Mouse (Mus musculus) retina, embryonic 14.5 days (tissue): ENCODE measurements around the gene Fam163b.

Experiments used
- DNase-seq: peaks from one replicate; pipeline ENCODE4 v3.0.0-alpha.2; 2015; ENCODE audit warnings: low spot score

Gene Fam163b

DNA sequence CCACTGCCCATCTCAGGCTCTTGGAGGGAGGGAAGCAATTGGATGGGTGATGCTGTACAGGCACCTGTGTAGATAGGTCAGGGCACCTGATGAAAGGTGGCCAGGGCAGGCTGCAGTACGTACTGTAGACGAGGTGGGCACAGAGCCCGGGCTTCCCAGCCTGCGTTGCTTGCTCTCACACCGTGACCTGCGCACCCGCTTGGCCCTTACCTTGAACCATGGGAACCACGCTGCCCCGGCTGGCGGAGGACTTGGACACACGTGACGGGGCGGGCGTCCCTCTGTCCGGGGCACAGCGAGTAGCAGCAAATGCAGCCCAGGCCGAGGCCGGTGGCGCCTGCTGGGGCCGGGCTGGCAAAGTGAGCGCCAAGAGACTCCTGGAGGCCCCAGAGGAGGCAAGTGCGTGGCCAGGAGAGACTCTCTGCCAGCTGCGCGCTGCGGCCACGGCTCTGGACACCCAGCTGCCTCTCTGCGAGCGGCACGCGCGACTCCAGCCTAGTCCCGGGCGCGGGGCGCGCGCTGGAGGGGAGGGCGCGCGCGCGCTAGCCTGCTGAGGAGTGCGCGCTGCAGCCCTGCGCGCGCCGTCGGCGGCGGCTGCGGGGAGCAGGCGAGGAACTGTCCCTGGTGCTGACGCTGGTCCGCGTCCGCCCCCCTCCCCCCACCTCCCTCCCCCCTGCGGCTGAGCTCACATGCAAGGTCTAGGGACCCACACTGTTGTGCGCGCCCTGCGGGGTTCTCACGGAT is at the start of gene Fam163b:
Gene Fam163b (minus strand): TSS at position 542 of the 744 bp plus-strand sequence.
- DNase-seq: peak; percentile 74

DNA sequence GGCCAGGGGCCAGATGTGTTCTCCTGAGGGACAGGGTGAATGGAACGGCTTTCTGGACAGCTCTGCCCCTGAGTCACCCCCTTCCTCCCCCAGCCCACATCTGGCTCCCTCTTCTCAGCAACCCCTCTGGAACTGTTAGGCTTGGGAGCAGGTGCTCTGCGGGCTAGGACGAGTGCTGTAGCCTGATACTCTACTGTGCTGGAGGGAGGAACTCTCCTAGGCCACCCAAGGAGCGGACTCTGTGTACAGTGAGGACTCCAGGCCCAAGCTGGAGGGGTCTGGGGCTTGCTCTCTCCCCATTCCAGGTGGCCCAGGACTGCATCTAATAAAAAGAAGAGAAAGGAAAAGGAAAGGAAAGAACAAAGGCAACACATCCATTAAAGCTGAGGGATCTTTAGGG is 47.7 kb upstream of the Fam163b start:
- DNase-seq: no peak

DNA sequence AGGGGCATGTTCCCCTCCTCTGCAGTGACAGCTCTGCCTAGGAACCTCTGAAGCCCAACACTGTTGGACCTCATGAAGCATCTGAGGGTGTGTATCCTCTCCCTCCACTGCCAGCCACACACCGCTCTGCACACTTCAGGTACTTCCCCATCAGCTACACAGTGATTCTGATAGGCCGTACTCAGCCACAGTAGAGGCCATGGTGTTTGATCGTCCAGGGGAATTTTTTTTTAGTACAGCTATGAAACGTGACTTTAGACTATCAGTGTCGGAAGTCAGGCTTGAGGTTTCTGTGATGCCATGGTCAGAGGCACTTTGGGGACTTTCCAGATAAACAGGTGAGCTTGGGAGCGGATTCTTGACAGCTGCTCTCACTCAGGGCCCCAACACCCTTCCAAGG is 45.2 kb upstream of the Fam163b start:
- no peak for DNase-seq

DNA sequence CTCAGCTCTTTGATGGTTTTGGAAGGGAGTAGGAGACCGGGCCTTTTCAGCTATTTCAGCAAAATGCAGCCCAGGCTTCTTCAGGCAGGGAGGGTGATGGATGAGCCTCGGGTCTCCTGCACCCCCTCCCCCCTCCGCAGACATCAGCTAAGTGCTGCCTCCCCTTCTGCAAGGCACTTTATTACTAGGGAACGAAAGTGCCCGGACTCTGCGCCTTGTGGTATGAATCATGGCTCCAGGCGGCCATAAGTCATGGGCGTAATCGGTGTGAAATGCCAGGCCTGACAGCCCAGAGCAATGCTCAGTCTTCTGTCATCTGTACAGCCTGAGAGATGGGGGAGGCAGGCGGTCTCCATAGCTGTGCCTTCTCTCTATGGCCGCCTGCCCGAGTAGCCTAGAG is 41.4 kb upstream of the Fam163b start:
- DNase-seq: no peak

DNA sequence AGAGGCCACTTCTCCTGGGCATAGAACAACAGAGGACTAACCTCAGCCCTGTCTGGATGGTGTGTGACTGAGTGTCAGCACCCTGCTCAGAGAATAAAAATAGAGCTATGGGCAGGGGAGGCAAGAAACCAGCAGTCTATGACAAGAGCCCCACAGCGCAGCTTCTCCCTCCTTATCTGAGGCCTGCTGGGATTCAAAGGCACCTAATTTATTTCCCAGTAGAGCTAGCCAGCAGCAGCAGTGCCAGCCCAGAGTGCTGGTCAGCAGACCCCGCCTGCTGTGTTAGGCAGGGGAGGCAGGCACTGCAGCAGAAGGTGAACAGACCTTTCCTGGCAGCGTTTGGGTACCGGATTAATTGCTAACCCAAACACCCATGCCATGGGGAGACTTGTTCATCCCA is 39.6 kb upstream of the Fam163b start:
- no peak for DNase-seq

DNA sequence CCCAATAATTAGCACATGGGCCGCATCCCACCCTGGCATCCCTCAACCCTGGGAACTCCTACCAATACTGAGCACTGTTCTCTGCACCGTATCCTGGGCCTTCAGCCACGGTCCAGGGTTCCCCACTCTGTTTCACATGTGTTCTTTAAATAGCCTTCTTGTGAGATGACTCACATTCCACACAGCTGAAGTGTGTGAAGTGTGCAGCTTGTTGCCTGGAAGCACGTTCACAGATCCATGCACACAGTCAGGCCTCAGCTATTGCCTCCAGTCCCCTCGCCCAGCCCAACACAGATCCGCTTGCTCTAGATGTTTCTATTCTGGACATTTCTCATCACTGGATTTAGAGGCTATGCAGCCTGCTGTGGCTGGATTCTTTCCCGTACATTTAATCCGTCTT is 36.8 kb upstream of the Fam163b start:
- no peak for DNase-seq

DNA sequence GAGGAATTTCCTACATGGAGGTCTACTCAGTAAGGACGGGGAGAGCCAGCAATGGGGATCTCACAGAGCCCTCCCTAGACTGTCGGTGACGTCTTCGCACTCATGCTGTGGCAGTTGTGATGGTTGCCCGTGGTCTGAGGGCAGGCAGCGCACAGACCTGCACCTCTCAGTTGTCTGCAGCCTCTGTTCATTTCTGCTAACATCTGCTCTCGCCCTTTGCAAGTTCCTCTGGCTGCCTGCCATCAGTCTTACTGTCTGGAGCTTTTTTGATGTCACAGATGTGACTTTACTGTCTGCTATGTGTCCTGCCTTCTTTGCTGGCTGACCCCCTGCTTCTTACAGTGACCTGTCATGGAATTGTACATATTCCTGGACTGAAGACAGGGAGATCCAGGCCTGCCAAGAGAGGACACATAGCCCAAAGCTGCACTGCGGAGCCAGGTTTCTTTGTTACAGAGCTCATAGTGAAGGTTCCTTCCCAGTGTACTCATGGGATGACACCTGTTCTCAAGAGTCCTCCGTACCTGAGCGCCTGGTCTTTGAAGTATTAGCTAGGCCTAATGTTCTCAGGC is 33.5 kb upstream of the Fam163b start:
- no peak for DNase-seq

DNA sequence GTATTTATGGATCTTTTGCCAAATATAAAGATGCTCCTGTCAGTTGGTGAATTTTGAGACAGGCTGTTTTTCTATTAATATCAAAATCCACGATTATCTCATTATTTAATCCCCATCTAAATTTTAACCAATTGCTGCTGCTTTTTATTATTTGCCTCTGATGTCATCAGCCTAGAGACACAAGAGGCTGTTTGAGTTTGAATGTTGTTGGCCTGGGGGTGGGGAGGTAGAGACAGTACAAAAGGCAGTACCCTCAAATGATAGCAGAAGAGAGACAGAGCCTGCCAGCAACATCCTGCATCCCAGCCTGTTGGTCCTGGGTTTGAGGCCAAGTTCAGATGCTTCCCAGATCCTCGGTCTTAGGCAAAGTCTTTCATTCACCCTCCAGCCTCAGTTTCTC is 32.0 kb upstream of the Fam163b start:
- no peak for DNase-seq

DNA sequence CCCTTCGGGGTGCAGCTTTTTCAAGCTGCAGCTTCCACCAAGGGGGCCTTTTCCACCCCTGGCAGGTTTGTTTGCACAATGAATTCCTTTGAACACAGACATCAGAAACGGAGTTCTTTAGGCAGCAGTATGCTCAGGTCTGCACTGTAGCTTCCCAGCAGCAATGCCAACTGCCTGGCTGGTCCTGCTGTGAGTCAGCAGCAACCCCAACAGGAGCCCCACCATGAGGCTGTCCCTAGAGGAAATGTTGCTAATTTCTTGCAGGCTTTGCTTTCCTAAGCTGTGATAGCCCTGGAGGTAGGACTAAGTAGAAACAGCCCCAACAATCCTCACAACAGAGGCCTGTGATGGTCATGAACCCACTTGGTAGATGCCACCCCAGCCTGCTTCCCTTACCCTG is 24.7 kb upstream of the Fam163b start:
- no peak for DNase-seq

DNA sequence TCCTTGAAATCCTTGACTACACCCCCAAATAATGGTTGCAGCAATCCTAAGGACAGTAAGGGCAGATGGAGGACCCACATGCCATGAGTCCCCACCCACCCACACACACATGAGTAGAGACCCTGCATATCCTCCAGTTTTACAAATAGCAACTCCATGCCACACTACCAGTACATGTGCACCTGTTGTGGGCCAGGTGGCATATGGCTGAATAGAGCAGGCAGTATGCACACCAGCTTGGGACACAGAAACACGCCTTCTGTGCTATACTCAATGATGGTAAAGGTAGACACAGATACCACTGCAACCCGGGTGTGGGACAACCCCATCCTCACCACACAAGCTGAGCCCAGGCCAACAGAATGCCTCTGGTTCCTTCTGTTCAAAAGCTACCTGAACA is 23.8 kb upstream of the Fam163b start:
- DNase-seq: no peak

DNA sequence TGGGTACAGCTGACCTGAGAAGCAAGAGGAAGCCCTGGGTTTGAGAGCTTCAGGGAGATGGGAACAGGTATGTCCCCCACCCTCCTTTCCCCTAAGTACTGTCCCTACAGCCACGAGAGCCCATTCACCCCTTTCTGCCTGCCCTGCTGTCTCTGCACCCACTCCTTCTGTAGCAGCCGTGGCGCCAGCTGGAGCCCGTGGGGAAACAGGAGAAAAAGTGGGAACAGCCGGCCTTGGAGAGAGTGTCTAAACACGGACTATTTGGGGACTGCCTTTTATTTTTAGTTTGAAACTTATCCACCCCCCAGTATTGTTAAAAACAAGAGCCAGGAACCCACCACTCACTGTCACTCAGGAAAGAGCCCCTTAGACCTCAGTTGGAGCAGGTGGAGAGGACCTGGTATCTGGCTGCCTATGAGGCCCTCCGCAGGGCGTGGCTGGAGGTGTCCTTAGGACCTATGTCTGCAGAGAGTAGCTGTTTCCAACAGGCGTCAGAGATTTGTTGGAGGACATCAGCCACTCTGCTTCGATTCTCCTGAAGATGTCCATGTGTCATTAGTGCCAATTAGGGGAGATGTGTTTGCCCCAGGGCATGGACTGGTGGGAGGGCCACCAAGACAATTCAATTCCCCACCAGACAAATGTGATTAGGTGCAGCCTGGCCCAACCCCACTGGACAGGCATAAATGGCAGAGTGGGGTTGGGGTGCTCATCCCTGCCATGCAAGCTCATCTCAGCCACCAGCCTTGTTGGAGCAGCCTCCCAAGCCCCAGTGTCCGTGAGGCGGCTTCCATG is 22.7 kb upstream of the Fam163b start, which contains the start of gene Dbh:
Gene Dbh (plus strand): TSS at position 438 of the 795 bp plus-strand sequence.
- no peak for DNase-seq

DNA sequence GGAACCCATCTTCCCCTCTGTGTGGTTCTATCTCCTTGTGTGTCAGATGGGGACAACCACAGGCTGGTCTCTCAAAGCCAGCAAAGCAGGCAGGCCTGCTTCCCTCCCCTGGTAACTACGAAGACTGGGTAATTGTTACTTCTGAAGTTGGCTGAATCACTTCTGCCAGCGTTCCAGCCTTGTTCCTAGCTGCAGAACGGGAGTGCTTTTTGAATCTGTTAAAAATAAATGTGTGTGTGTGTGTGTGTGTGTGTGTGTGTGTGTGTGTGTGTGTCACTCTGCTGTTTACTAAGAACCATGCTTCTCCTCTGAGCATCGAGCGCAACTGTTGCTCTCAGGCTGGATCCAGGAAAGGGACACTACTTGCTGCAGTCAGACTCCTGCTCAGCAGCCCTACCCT is 21.6 kb upstream of the Fam163b start:
- DNase-seq: no peak

DNA sequence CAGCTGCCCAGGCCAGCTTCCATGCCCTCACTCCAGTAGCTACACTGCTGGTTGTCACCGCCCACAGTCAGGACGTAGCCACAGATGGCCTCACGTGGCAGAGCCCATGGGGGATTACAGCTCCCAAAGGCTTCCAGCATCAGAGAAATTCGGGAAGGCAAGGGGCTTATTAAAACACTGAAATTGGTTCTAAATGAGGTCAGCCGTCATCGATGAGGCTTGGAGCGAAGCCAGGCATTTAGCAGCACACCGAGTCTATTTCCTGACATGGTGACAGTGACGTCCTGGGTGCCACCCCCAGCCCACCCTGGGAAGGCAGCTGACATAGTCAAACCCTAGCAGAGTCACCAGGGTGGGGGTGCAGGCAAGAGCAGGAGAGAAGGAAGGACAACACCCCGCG is 20.4 kb upstream of the Fam163b start:
- peak; percentile 40 for DNase-seq

DNA sequence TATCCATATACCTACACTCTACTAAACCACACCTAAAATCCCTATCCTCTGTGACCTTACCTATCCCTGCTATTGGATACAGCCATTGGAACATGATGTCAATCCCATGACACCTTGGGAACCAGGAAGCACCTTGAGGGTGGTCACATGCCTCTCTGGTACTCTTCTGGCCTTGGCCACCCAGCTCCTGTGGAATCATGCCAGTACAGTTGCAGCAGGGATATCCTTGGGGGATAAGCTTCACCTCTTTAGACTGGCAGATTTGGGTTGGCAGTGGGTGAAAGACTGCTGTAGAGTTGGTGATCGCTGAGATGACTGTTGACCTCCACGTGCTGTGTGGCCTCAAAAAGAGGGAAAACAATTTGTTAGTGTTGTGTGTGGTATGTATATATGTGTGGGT is 19.2 kb upstream of the Fam163b start:
- DNase-seq: no peak

DNA sequence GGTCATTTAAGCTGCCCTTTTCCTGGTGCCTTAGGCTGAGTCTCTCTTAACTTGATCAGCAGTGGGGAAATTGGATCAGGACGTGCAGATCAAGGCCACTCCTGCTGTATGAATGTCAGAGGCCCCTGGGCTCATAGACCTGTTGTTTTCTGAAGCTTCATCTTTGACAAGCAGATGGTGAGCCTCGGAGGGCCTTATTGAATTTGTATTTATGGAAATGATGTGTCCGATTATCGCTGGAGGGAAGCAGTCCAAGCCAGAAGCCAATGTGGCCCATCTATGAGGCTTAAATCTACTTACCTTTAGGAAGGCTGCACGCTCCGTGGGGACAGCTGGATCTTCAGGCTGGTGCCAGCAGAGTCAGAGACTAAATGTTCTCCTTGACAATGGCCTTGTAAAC is 14.3 kb upstream of the Fam163b start:
- DNase-seq: no peak

DNA sequence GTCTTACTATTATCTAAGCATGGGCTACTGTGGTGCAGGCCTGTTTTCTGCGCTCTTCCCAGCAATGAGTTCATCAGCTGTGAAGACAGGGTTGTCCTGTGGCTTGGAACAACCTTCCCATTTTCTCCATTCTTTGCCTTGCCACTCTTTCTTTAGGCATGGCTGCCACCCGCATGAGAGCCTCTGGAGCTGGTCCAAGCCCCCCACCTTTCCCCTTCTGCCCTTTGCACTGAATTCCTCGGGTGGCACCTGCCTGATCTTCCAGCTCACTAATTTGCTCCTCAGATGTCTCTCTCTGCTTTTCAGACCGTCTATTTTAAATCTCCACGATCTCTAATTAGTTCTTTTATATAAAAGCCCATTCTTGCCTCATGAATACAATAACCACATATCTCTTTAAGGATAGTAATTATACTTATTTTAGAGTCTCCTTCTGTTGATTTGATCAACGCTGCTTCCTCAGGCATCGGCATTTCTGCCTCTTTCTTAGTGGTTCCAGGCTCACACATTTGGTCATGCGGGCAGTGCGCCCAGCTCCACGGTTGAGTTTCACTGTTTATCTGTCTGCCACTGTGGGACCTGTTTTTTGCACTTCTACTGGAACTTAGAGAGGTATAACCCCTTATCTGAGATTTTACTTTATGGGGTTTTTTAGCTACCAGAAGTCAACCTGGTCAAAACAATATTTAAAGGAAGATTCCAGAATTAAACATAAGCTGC is 12.3 kb upstream of the Fam163b start:
- no peak for DNase-seq

DNA sequence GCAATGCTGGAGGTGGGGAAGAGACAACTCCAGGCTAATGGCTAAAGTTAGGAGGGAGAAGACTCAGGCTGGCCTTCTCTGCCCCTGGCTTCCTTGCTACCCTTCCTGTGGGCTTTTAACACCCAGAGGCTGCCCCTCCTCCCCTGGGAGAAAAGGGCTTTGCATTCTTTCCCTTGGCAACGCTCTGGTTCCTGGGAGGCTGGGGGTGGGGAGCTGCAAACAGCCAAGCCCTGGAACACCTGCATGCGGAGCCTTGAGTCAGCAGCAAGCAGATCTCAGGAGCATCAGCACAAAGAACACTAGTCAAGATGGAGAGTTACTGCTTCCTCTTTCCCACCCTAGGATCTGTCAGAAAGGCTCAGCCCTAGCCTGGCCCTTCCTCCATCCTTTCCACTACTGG is 7.2 kb upstream of the Fam163b start:
- no peak for DNase-seq

DNA sequence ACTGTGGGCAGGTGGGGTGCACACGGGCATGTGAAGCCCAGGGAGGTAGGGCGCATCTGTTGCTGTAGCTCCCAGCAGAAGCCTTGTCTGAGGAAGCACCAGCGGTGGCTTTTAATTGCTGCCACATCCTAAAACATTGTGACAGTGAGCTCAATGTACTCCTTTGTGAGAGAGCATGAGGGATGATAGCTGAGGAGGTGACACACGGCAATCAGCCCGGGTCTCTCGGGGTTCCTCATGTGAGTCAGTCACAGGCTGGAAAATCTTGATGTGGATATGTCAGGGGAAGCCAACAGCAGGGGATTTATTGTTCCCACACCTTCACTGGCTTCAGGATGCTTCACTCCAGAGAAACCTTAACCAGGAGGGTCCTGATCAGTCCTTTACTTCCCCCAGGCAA is 4.5 kb upstream of the Fam163b start:
- DNase-seq: no peak

DNA sequence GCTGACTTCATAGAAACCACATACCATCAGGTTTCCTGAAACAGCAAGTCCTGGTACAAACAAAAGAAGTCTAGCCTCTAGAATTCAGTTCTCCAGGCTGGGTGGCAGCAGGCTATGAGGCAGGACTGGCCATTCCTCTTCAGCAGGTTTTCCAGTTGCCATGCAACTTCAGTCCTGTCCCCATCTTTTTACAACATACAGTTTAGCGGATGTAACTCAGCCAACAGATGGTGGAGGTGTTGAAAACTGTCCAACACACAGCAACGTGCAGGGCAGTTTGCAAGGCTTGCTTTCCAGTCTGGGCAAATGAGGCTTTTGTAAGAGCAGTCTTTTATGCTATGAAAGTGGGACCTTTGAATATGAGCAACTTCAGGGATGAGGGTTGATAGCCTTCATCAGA is 2.7 kb upstream of the Fam163b start:
- no peak for DNase-seq

DNA sequence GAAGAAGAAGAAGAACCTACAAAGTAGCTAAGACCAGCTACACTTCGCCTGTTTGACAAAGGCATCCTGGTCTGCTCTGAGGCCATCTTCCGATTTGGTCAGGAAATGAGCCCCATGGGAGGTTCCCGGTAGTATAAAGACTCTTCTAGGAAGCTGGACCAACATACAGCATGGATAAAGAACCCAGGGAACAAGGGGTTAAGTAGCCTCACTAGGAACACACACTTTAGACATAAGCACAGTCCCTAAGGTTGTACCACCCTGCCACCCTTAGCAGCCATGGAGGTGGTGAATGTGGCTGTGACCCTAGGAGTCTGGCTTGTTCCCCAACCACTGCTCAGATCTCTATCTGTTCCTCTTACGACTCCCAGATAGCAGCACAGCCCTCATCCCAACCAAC is 3.9 kb downstream of the Fam163b start:
- no peak for DNase-seq

DNA sequence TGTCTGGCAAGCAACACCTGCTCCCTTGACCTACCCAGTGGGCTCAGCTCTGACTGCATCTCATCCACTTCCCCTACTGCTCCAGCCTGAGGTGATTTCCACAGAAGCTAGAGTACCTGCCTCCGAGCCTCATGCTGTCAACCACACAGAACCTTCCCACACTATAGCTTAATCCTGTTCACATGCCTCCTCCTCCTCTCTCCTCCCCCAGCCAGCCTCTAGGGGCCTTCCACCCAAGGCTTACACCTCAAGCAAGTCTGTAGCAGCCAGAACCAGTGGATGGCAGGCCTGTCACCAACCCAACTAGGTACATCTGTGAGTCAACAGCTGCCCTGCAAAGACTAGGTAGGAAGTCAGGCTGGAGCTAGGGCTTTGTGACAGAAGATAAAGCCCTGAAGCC is 5.5 kb downstream of the Fam163b start:
- no peak for DNase-seq

DNA sequence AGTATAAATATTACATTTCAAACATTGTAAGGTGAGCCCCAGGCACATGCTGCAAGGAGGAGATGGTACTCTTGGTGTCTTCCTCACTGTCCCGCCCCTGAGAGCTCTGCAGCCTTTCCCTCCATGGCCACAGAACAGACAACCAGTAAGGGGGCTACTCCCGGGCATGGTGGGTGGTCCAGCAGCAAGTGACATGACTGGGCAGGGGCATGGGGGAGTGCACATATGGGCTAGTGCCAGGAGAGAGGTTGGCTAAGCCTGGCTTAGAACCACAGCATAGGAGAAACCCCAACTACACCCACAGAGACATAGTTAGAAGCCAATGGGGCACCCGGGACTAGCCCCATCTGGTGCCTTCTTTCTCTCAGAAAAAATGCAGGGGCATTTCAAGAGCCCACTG is 6.0 kb downstream of the Fam163b start:
- DNase-seq: no peak

DNA sequence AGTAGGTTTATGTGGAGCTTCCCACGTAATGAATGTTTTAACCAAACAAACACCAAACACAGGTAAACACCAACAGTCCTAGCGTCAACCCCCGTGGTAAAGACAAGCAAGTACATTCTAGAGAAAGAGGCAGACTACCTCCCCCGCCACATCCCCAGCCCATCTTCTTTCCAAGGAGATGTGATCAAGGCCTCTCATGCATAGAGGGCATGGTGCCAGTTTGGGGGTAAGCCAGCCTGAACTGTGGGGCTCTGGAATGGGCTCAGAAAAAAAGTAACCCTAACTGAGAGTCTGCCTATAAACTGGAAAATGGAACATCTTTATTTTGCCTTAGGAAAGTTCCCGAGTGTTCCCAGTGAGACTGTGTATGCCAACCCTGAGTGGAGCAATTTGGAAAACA is 6.4 kb downstream of the Fam163b start:
- no peak for DNase-seq
